Mouse (Mus musculus): ENCODE data around the gene Atrnl1. TPM values are rescaled to one million over a fixed set of nuclear protein-coding genes. Genes with fewer than 3 reads are reported as not detected.

Gene Atrnl1
- total and polyA plus RNA-seq, 2 experiments from 2014 or later = 5.4 to 60.5 TPM

DNA sequence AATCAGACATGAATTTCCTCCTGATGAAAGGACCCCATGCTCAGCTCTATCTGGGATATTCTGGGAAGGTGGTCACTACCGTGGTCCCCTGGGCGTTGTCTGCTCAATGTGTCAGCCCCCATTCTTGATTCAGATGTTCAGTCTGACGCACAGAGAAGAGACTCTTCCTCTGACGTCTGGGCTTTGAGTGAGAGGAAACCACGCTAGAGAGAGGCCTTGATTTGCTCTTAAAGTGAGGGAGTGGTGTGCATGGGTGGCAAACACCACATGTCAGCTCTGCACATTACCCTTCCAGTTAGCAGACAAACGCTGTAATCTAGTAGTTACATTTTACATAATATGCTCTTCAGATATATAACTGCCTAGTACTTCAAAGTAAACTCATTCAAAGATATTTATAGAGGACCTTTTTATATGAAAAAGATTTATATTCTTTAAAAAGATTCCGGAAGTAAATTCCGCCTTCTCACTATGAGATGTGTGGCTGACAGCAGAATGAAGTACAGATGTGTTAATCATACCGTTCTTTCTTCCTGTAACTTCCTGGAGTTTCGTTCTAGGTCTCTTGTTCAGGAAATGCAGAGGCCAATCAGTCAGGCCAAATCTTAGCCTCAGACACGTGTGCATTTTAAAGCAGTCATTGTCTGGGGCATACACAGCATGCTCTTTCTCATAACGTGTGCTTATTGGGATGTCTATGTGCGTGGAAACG, 192.1 kb downstream of the Atrnl1 start:
- WGBS = 76% methylated on average over 14 of the region's 14 CpGs
- Histone ChIP-seq H3K4me1 (ENCODE audit: insufficient read depth, low read length) (no peaks in the 10 kb centered on the region), H3K4me3 (ENCODE audit: low read depth, low read length) (no peak overlapping the region), H3K9ac (replicated peaks; ENCODE audit: low read length, poor library complexity, severe bottlenecking) (no peak overlapping the region), H3K36me3 (ENCODE audit: insufficient read depth, low read length) (no peaks in the 10 kb centered on the region), H3K27ac (ENCODE audit: low read depth, low read length) (no peak overlapping the region), H3K4me2 (ENCODE audit: low read depth, low read length, poor library complexity, severe bottlenecking) (no peak overlapping the region), H3K9me3 (ENCODE audit: low read length) (no peaks in the 10 kb centered on the region), H3K27me3 (ENCODE audit: insufficient read depth, low read length) (no peaks in the 10 kb centered on the region)
- DNase-seq (ENCODE audit: low spot score) (no peak), ATAC-seq (ENCODE audit: low FRiP score) (no peak)
- no peak for TF ChIP-seq CTCF (IDR thresholded peaks at IDR 0.05)

DNA sequence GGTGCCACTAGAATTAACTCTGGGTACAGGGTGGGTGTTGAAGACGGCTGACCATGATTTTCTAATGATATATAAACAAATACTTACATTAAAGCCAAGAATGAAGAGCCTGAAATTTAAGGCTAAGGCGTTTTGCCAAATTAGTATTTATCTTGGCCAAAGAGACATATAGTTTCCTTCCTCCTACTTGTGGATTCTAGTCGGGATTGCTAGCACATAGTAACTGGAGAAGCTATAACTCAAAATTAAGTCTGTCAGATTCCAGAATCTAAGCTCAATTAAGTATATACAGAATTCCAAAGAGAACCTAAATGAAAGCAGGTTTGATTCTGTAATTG, 192.6 kb downstream of the Atrnl1 start:
- H3K27me3 ChIP-seq (ENCODE audit: insufficient read depth, low read length) = no peaks in the 10 kb centered on the region
- WGBS = 80% methylated on average over 3 of the region's 3 CpGs
- no peak overlapping the region for H3K9ac ChIP-seq (replicated peaks; ENCODE audit: low read length, poor library complexity, severe bottlenecking)
- no peaks in the 10 kb centered on the region for H3K36me3 ChIP-seq (ENCODE audit: insufficient read depth, low read length)
- DNase-seq (ENCODE audit: low spot score) (no peak), ATAC-seq (ENCODE audit: low FRiP score) (no peak)
- H3K9me3 ChIP-seq (ENCODE audit: low read length) = no peaks in the 10 kb centered on the region
- no peak for TF ChIP-seq CTCF (IDR thresholded peaks at IDR 0.05)
- H3K4me1 ChIP-seq (ENCODE audit: insufficient read depth, low read length) = no peaks in the 10 kb centered on the region
- no peak overlapping the region for H3K4me3 ChIP-seq (ENCODE audit: low read depth, low read length)
- no peak overlapping the region for H3K27ac ChIP-seq (ENCODE audit: low read depth, low read length)
- no peak overlapping the region for H3K4me2 ChIP-seq (ENCODE audit: low read depth, low read length, poor library complexity, severe bottlenecking)

DNA sequence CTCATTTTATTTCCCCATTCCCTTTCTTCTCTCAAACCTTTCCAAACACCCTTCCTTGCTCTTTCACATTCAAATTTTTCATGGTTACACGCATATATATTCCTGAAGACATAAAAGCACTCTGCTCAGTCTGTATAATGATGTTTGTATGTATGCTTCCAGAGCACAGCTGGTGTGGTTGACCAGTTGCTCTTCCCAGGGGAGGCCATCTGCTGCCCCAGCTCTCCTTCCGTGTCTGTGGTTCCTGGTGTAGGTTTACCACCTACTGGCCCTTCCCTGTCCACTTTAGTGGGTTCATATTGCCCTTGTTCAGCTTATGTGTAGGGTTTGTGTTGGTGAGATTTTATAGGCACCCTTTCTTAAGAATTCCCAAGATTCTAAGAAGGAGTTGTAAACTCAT, 197.5 kb downstream of the Atrnl1 start:
- Histone ChIP-seq H3K36me3 (ENCODE audit: insufficient read depth, low read length) (no peaks in the 10 kb centered on the region), H3K27ac (ENCODE audit: low read depth, low read length) (no peak overlapping the region), H3K27me3 (ENCODE audit: insufficient read depth, low read length) (no peaks in the 10 kb centered on the region), H3K4me1 (ENCODE audit: insufficient read depth, low read length) (no peaks in the 10 kb centered on the region), H3K9me3 (ENCODE audit: low read length) (no peaks in the 10 kb centered on the region), H3K4me3 (ENCODE audit: low read depth, low read length) (no peak overlapping the region), H3K9ac (replicated peaks; ENCODE audit: low read length, poor library complexity, severe bottlenecking) (no peak overlapping the region), H3K4me2 (ENCODE audit: low read depth, low read length, poor library complexity, severe bottlenecking) (no peak overlapping the region)
- 62% methylated on average over 2 of the region's 2 CpGs for WGBS
- DNase-seq (ENCODE audit: low spot score) (no peak), ATAC-seq (ENCODE audit: low FRiP score) (no peak)
- TF ChIP-seq CTCF (IDR thresholded peaks at IDR 0.05) = no peak

DNA sequence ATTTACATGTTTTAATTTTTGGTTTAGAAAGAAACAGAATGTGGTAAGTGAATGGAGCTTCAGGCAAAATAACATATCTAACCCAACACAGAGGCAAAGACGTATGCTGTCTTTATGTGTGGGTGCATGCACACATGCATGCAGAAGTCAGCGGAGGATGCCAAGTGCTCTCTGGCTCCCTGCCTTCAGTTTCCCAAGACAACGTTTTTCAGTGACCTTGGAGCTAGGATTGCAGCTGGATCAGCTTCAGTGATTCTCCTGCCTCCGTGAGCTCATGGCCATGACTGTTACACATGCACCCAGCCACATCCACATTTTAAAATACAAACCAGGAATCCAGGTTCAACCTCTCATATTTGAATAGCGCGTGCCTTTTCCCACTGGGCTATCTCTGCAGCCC, 203.5 kb downstream of the Atrnl1 start:
- Histone ChIP-seq H3K9me3 (ENCODE audit: low read length) (no peaks in the 10 kb centered on the region), H3K27me3 (ENCODE audit: insufficient read depth, low read length) (no peaks in the 10 kb centered on the region), H3K9ac (replicated peaks; ENCODE audit: low read length, poor library complexity, severe bottlenecking) (no peak overlapping the region), H3K4me2 (ENCODE audit: low read depth, low read length, poor library complexity, severe bottlenecking) (no peak overlapping the region), H3K4me1 (ENCODE audit: insufficient read depth, low read length) (no peaks in the 10 kb centered on the region), H3K27ac (ENCODE audit: low read depth, low read length) (no peak overlapping the region), H3K4me3 (ENCODE audit: low read depth, low read length) (no peak overlapping the region), H3K36me3 (ENCODE audit: insufficient read depth, low read length) (no peaks in the 10 kb centered on the region)
- WGBS = 76% methylated on average over 6 of the region's 6 CpGs
- TF ChIP-seq CTCF (IDR thresholded peaks at IDR 0.05) = no peak
- no peak for ATAC-seq (ENCODE audit: low FRiP score)
- DNase-seq (ENCODE audit: low spot score) = peak; percentile 15

DNA sequence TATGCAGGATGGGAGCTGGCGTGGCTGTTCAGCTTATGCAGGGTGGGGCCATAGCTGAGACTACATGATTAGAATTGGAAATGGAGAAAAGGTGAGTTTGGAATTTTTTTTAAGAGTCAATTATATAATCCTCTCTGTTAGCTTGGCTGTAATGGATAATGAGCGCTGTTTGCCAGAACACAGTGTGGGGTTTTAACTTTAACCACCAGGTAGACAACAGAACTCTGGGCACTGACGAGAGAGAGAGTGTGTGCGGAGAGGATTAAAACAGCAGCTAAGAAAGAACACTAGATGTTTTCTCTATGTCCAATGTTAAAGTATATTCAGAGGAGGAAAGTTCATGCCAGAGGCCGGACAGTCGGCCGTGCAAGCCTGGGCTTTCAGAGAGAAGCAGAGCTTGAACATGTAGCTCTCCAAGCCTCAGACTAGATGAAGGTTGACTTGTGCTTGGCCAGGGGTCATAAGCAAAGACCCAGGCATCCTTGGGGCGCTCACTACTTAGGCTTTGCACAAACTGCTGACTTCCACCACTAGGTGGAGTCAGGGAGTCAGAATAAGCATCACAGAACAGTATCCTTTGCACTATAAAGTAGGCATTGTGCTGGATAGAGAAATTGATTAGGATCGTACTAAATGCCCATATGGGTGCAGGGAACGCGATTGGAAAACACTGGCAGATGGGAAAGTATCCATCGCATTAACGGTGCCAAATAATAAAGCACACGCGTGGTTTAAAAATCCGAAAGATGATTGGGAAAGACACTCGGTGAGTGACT, 205.6 kb downstream of the Atrnl1 start:
- peak; percentile 92 for TF ChIP-seq CTCF (IDR thresholded peaks at IDR 0.05)
- DNase-seq (ENCODE audit: low spot score) = peak; percentile 72
- Histone ChIP-seq H3K9ac (replicated peaks; ENCODE audit: low read length, poor library complexity, severe bottlenecking) (no peak overlapping the region), H3K27ac (ENCODE audit: low read depth, low read length) (no peak overlapping the region), H3K4me2 (ENCODE audit: low read depth, low read length, poor library complexity, severe bottlenecking) (no peak overlapping the region), H3K4me1 (ENCODE audit: insufficient read depth, low read length) (no peaks in the 10 kb centered on the region), H3K4me3 (ENCODE audit: low read depth, low read length) (no peak overlapping the region), H3K27me3 (ENCODE audit: insufficient read depth, low read length) (no peaks in the 10 kb centered on the region), H3K9me3 (ENCODE audit: low read length) (no peaks in the 10 kb centered on the region), H3K36me3 (ENCODE audit: insufficient read depth, low read length) (no peaks in the 10 kb centered on the region)
- ATAC-seq (ENCODE audit: low FRiP score) = no peak
- 82% methylated on average over 17 of the region's 17 CpGs for WGBS

DNA sequence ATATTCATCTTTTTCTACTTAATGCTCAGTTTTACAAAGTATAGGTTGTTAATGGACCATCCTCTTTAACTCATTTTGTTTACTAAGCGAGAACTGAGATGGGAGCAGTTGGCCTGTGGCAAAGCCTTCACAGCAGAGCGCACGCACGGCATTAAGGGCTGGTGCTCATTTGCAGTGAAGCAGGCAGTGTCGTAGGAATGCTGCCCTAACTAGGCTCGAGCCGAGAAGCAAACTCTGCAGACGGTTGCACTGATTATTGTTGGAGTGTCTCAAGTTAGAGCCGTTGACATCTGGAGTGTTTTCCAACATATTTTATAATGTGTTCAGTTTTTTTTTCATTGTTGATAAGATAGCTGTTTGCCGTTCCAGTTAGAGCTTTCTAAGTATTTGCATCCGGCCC, 206.9 kb downstream of the Atrnl1 start:
- H3K36me3 ChIP-seq (ENCODE audit: insufficient read depth, low read length) = no peaks in the 10 kb centered on the region
- DNase-seq (ENCODE audit: low spot score) (no peak), ATAC-seq (ENCODE audit: low FRiP score) (no peak)
- WGBS = 57% methylated on average over 11 of the region's 11 CpGs
- H3K4me3 ChIP-seq (ENCODE audit: low read depth, low read length) = no peak overlapping the region
- no peak for TF ChIP-seq CTCF (IDR thresholded peaks at IDR 0.05)
- H3K4me1 ChIP-seq (ENCODE audit: insufficient read depth, low read length) = no peaks in the 10 kb centered on the region
- H3K4me2 ChIP-seq (ENCODE audit: low read depth, low read length, poor library complexity, severe bottlenecking) = no peak overlapping the region
- H3K9ac ChIP-seq (replicated peaks; ENCODE audit: low read length, poor library complexity, severe bottlenecking) = no peak overlapping the region
- no peaks in the 10 kb centered on the region for H3K27me3 ChIP-seq (ENCODE audit: insufficient read depth, low read length)
- H3K27ac ChIP-seq (ENCODE audit: low read depth, low read length) = no peak overlapping the region
- no peaks in the 10 kb centered on the region for H3K9me3 ChIP-seq (ENCODE audit: low read length)
